Mouse (Mus musculus) 3134 (cell line): ENCODE measurements at regions not wholly inside any gene's neighbourhood (a gene's known extent, or its start where the extent isn't known, plus 50 kb on each side); places are given as distances from the start of the nearest gene placed in this dataset.

ENCODE experiments used
- DNase-seq: peaks from one replicate; pipeline ENCODE4 v3.0.0-alpha.2; 2011; ENCODE audit warnings: low spot score; ENCODE audit not compliant: insufficient read length; ENCODE audit errors: extremely low read depth

- DNase-seq = no peak
These were observed 225.4 kb upstream of the Pdzrn3 start for GRCm38 (mm10) chr6:101603083-101603482.

DNA sequence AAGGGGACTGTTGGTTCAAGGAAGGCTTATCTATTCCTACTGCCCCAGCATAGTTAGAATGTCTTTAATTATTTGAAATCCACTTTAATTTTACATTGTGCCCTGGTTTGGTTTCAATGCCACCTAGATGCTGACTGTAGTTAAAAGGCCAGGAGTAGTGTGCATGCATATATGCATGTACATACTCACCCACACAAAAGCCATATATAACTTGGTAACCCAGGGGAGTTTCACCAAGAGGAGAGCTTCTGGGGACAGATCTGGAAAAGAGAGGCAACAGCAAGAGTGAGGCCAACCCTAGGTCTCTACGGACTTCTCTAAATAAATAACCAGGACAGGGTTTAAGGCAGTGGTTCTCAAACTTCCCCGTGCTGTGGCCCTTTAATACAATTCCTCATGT, 219.3 kb upstream of the Pdzrn3 start:
- no peak for DNase-seq

DNA sequence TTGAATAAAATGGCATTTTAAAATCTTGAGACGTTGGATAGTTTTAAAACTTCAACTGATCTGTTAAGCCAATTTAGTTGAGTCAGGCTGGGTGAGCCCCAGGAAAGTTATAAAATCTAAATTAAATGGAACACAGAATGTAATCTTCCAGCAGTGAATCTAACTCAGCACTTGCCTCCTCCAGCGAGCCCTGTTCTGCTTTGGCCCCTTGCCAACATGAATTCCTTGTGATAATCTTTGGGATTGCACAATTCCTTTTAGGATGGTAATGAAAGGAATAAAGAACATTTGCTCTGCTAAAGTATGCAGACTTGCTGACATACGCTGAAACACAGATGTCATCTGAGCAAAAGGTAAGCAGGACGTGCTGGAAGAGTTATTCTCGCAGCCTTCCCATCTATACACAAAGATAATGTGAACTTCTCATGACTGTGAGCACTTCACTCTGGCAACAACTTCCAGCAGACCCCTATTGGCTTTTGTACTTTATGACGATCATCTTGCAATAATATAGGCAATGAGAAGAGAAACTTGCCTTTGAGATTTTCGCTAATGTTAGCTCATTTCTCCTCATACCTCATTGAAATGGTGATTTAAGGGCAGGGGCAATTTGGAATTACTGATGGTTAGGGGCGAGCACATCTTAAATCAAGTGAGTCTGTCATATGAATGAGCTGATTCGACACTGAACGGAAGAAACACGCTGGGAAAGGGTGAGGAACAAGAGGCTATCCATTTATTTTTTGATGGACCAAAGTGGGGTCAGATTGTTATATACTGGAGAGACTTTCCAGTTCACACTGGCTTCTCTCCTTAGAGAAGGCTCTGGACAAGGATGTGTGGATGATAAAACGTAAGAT, 216.3 kb upstream of the Pdzrn3 start:
- no peak for DNase-seq

GRCm38 (mm10) chr6:101585871-101586270, 208.2 kb upstream of the Pdzrn3 start:
- peak; percentile 1 for DNase-seq

- DNase-seq = no peak
These were observed 203.1 kb upstream of the Pdzrn3 start for GRCm38 (mm10) chr6:101580824-101581223.

DNA sequence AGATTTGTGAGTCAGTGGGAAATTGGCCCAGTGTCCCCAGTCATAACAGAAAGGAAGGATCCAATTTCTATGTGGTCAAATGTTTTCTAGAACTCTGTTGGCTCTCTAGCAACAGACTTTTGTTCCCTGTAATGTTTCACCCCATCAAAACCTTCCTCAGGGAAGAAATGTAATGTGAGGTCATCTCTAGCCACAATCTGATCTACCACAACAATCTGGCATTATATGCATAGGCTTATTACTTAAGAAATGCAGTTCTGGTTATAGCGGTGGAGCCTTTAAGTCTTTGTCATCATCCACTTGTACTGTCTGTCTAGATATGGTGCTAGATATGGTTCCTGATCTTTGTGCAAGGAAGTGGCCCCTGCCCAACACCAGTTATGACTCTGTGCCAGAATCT, 178.4 kb upstream of the Pdzrn3 start:
- no peak for DNase-seq

DNA sequence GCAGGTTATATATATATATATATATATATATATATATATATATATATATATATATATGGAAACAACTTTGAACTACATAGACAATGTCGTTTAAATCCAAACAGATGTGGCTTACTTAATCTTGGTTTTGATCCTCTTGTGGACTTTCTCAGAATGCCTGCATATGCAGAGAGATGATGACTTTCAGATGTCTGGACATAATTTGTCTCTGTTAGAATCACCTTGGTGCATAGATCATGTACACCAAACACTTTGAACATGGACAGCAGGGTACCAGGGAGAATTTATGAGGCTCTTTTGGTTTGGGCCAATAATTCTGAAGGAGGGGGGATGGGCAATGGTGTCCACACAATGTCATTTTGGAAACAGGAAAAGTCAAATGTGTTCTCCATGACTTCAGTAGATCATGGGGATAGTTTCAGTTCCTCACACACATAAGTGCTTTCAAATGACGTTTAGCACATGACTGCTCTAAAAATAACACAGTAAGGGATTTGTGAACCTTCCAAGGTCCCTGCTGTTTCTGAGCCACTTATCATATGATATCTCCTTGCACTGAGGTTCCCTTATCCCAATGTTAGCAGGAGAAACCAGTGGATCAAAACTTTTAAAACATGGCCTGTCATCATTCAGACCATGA, 177.4 kb upstream of the Pdzrn3 start:
- no peak for DNase-seq

GRCm38 (mm10) chr6:101550501-101551268, 173.0 kb upstream of the Pdzrn3 start:
- no peak for DNase-seq

GRCm38 (mm10) chr6:101537581-101537980, 159.9 kb upstream of the Pdzrn3 start:
- DNase-seq = no peak

- DNase-seq = no peak
These were observed 156.7 kb upstream of the Pdzrn3 start for GRCm38 (mm10) chr6:101534214-101535052.

DNA sequence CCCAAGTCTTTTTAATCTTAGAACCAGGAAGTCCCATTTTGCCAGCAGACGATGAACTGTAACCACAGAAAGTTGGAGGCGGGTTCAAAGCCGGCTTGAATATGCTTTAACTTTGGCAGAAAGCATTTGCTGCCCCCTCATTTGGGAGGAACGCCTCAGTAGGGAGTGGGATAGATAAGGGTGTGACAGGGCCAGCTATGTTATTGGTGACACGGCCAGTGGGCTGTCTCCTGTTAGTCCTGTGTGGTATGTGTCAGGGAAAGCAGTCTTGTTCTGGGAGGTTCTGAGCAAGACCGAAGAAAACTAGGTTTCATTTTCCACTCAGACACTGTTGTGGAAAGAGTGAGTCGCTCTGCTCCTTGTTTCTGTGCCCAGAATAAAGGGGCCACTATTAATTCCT, 154.7 kb upstream of the Pdzrn3 start:
- DNase-seq = peak; percentile 5

DNA sequence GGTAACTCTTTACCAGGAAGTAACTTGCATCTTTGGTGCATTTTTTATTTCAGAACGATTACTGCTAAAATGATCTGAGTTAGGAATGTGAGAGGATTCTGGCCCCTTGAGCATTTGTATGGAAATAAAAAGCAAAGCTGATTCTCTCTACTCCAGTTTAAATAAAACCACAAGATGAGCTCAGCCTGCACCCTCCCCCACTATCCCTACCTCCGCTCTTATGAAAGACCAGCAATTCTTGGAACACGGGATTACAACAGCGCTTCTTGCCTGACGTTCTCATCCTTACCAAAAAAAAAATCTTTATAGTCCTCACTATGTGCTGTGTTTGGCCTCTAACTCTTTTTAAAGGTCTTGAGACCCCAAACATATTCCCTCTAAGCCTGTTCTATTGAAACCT, 154.2 kb upstream of the Pdzrn3 start:
- DNase-seq = no peak

GRCm38 (mm10) chr6:101525129-101525528, 147.4 kb upstream of the Pdzrn3 start:
- DNase-seq = no peak

DNA sequence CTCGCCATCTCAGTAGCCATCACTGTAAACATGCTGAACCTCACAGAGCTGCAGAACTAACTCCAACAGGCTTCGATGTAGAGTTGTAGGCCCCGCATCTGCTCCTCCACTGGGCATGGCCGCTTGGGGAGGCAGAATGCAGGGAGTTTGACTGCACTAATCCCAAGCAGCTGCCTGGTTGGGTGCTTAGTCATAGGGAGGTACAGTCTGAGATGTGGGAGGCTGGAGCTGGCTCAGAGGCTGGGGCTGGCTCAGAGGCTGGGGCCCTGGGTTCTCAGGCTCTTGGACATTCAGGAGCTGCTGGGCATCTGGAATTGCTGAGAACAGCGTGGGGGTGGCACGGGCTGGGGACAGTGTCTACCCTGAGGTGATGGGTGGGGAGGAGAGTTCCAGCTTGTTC, 143.6 kb upstream of the Pdzrn3 start:
- DNase-seq = no peak

- no peak for DNase-seq
These were observed 143.1 kb upstream of the Pdzrn3 start for GRCm38 (mm10) chr6:101520755-101521154.

GRCm38 (mm10) chr6:101518904-101519701, 141.4 kb upstream of the Pdzrn3 start:
- DNase-seq = no peak

- DNase-seq = no peak
These were observed 139.9 kb upstream of the Pdzrn3 start for GRCm38 (mm10) chr6:101517584-101517983.

GRCm38 (mm10) chr6:101513696-101514095, 136.0 kb upstream of the Pdzrn3 start:
- no peak for DNase-seq

DNA sequence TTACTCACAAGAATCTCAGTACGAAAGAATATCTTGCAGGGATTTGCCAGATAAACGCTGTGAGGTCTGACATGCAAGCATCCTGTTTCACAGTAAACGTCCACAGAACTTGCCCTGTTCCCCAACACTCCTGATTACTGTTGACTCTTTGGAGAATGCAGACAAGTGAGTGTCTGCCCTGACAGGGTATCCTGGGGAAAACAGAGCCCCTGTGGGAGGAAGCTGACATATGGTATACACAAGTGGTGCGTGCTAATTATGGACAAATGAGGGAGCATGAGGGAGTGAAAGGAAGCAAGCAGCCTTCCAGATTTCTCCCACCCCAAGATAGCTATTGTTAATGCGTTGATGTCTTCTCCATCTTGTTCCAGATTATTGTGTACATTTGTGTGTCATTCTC, 124.5 kb upstream of the Pdzrn3 start:
- DNase-seq = no peak

DNA sequence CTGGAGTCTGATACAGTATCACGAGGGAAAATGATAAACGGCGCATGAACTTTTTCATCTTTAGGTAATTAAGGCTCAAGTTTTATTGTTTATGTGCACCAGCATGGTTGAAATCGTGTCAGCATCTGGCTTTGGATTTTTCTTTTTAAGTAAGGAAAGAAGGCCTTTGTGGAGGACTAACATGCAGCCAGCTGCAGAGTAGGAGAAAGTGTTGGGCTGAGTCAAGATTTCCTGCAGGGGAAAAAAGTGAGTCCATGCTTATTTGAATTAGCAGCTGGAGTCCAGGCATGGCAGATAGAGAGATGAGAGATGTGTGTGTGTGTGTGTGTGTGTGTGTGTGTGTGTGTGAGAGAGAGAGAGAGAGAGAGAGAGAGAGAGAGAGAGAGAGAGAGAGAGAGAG, 124.0 kb upstream of the Pdzrn3 start:
- DNase-seq = no peak
